Mouse (Mus musculus): Measurements from ENCODE around the gene Cryzl1. TPM values are rescaled to one million over a fixed set of nuclear protein-coding genes. Genes with fewer than 3 reads are reported as not detected.

The Cryzl1 gene
- polyA plus RNA-seq (2016; fragmentation: Nextera tagmentation; extraction: Ambion mirVana) = 69.1 and 70.1 TPM in 2 replicates

GRCm38 (mm10) chr16:91728123-91729065, at the start of gene Cryzl1:
Gene Cryzl1, minus strand, starts transcription at chr16:91728975.
- H3K4me3 ChIP-seq = peak within 1 kb of the TSS; percentile 91
- 2% methylated on average over 46 of the region's 46 CpGs for WGBS
- H3K9ac ChIP-seq = peak within 1 kb of the TSS; percentile 97
- ATAC-seq (ENCODE audit: insufficient number of reproducible peaks, insufficient read depth, low FRiP score, low TSS enrichment) = peak; percentile 97
- peak within 1 kb of the TSS; percentile 96 for H3K27ac ChIP-seq
- no peaks in the 10 kb centered on the region for H3K27me3 ChIP-seq
- peak within 1 kb of the TSS; percentile 80 for H3K4me2 ChIP-seq (replicated peaks)
- H3K9me3 ChIP-seq = no peaks in the 10 kb centered on the region
- H3K36me3 ChIP-seq = no peaks in the 10 kb centered on the region
- H3K4me1 ChIP-seq = peaks cover 24% of the 10 kb centered on the region

DNA sequence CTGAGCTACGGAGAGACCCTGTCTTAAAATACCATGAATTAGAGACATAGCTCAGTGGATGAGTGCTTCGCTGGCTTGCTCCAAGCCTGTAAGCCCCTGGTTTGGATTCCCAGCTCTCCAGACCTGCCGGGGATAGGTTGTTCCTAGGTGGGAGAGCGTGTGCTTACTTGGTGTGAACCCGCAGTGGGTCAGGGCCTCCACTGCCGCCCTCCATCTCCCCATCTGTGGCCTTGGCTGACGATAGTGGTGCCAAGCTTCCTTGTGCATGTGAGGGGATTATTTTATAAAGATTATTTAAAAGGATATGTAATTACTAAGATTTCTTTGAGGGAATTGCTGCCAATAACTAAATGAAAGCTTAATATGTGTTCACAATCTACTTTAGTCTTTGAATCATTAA, 43.8 kb upstream of the Cryzl1 start:
- no peak overlapping the region for H3K4me2 ChIP-seq (replicated peaks)
- H3K9ac ChIP-seq = no peak overlapping the region
- 81% methylated on average over 7 of the region's 7 CpGs for WGBS
- H3K4me1 ChIP-seq = 0 out of 2 replicates have a peak, but pooled peaks cover 6% of the 10 kb centered on the region
- H3K27me3 ChIP-seq = no peaks in the 10 kb centered on the region
- ATAC-seq (ENCODE audit: insufficient number of reproducible peaks, insufficient read depth, low FRiP score, low TSS enrichment) = no peak
- no peaks in the 10 kb centered on the region for H3K9me3 ChIP-seq
- H3K4me3 ChIP-seq = no peak overlapping the region
- no peaks in the 10 kb centered on the region for H3K36me3 ChIP-seq
- H3K27ac ChIP-seq = no peak overlapping the region

- H3K27me3 ChIP-seq = no peaks in the 10 kb centered on the region
- no peak overlapping the region for H3K9ac ChIP-seq
- no peaks in the 10 kb centered on the region for H3K36me3 ChIP-seq
- H3K9me3 ChIP-seq = no peaks in the 10 kb centered on the region
- no peak overlapping the region for H3K4me3 ChIP-seq
- ATAC-seq (ENCODE audit: insufficient number of reproducible peaks, insufficient read depth, low FRiP score, low TSS enrichment) = no peak
- peaks cover 12% of the 10 kb centered on the region; the same call in 1 of the 2 replicates for H3K4me1 ChIP-seq
- no peak overlapping the region for H3K4me2 ChIP-seq (replicated peaks)
- 82% methylated on average over 6 of the region's 6 CpGs for WGBS
- no peak overlapping the region for H3K27ac ChIP-seq
Measured at GRCm38 (mm10) chr16:91771334-91771733, 42.6 kb upstream of the Cryzl1 start.

GRCm38 (mm10) chr16:91770662-91771061, 41.9 kb upstream of the Cryzl1 start:
- Histone ChIP-seq H3K9me3 (no peaks in the 10 kb centered on the region), H3K27me3 (no peaks in the 10 kb centered on the region), H3K36me3 (no peaks in the 10 kb centered on the region), H3K4me1 (peaks cover 17% of the 10 kb centered on the region; the same call in 1 of the 2 replicates), H3K4me3 (no peak overlapping the region), H3K4me2 (replicated peaks) (no peak overlapping the region), H3K9ac (no peak overlapping the region), H3K27ac (no peak overlapping the region)
- 42% methylated on average over 5 of the region's 5 CpGs for WGBS
- ATAC-seq (ENCODE audit: insufficient number of reproducible peaks, insufficient read depth, low FRiP score, low TSS enrichment) = 0 out of 2 replicates have a peak, but pooled peaks have one; percentile 15

DNA sequence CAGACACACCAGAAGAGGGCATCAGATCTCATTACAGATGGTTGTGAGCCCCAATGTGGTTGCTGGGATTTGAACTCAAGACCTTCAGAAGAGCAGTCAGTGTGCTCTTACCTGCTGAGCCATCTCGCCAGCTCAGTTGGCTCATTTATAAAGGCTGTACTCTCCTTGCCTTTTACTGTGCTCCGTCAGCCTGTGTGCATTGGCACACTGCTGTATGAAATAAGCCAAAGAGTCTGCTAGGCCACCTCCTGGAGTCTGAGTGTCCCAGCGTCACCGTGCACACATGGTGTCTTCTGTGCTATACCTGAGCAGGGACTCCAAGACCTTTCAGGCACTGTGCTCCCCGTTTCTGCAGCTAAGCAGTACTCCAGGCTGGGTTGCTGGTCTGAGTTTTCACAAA, 41.1 kb upstream of the Cryzl1 start:
- H3K4me3 ChIP-seq = no peak overlapping the region
- no peaks in the 10 kb centered on the region for H3K36me3 ChIP-seq
- H3K27me3 ChIP-seq = no peaks in the 10 kb centered on the region
- H3K4me1 ChIP-seq = peaks cover 17% of the 10 kb centered on the region; the same call in 1 of the 2 replicates
- H3K9ac ChIP-seq = no peak overlapping the region
- ATAC-seq (ENCODE audit: insufficient number of reproducible peaks, insufficient read depth, low FRiP score, low TSS enrichment) = no peak
- no peak overlapping the region for H3K27ac ChIP-seq
- no peak overlapping the region for H3K4me2 ChIP-seq (replicated peaks)
- H3K9me3 ChIP-seq = no peaks in the 10 kb centered on the region
- WGBS = 82% methylated on average over 5 of the region's 5 CpGs

GRCm38 (mm10) chr16:91768586-91768985, 39.8 kb upstream of the Cryzl1 start:
- WGBS = 93% methylated on average over 6 of the region's 6 CpGs
- Histone ChIP-seq H3K27ac (no peak overlapping the region), H3K4me1 (peaks cover 21% of the 10 kb centered on the region), H3K4me2 (replicated peaks) (no peak overlapping the region), H3K36me3 (no peaks in the 10 kb centered on the region), H3K4me3 (no peak overlapping the region), H3K9ac (no peak overlapping the region), H3K9me3 (no peaks in the 10 kb centered on the region), H3K27me3 (no peaks in the 10 kb centered on the region)
- ATAC-seq (ENCODE audit: insufficient number of reproducible peaks, insufficient read depth, low FRiP score, low TSS enrichment) = no peak

DNA sequence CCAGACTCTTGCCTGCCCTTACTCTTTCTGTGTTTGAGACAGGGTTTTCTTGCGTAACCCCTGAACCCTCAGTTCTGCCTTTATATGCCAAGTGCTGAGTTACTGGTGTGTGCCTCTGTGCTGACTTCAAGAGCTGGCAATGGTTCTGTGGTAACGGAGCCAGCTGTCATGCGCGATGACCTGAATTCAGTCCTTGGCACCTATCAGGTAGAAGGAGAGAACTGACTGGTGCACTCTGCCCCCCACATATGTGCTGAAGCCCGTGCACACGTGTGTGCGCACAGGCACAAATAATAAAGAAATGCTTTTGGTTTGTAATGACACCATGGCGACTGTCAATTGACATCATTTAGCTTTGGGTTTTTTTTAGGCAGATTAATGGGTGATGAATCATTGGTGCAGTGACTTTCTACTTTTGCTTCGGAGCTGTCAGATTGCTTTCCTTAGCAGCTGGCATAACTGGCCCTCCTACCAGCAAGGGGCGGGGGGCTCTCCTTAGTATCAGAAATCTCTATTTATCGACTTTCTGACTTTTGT, 38.5 kb upstream of the Cryzl1 start:
- Histone ChIP-seq H3K27me3 (no peaks in the 10 kb centered on the region), H3K4me2 (replicated peaks) (no peak overlapping the region), H3K9me3 (no peaks in the 10 kb centered on the region), H3K4me1 (peaks cover 28% of the 10 kb centered on the region), H3K36me3 (no peaks in the 10 kb centered on the region), H3K27ac (no peak overlapping the region), H3K9ac (no peak overlapping the region), H3K4me3 (no peak overlapping the region)
- 85% methylated on average over 11 of the region's 11 CpGs for WGBS
- ATAC-seq (ENCODE audit: insufficient number of reproducible peaks, insufficient read depth, low FRiP score, low TSS enrichment) = no peak

- 85% methylated on average over 15 of the region's 15 CpGs for WGBS
- ATAC-seq (ENCODE audit: insufficient number of reproducible peaks, insufficient read depth, low FRiP score, low TSS enrichment) = no peak
- Histone ChIP-seq H3K9me3 (no peaks in the 10 kb centered on the region), H3K4me2 (replicated peaks) (no peak overlapping the region), H3K4me3 (no peak overlapping the region), H3K27me3 (no peaks in the 10 kb centered on the region), H3K27ac (no peak overlapping the region), H3K4me1 (peaks cover 33% of the 10 kb centered on the region), H3K36me3 (no peaks in the 10 kb centered on the region), H3K9ac (no peak overlapping the region)
Measured at GRCm38 (mm10) chr16:91765816-91766210, 37.0 kb upstream of the Cryzl1 start.

- H3K4me3 ChIP-seq = no peak overlapping the region
- 93% methylated on average over 15 of the region's 15 CpGs for WGBS
- H3K4me2 ChIP-seq (replicated peaks) = no peak overlapping the region
- H3K27ac ChIP-seq = no peak overlapping the region
- peaks cover 30% of the 10 kb centered on the region for H3K4me1 ChIP-seq
- no peaks in the 10 kb centered on the region for H3K9me3 ChIP-seq
- no peaks in the 10 kb centered on the region for H3K27me3 ChIP-seq
- no peak for ATAC-seq (ENCODE audit: insufficient number of reproducible peaks, insufficient read depth, low FRiP score, low TSS enrichment)
- H3K9ac ChIP-seq = no peak overlapping the region
- no peaks in the 10 kb centered on the region for H3K36me3 ChIP-seq
Measured at GRCm38 (mm10) chr16:91765121-91765815, 36.5 kb upstream of the Cryzl1 start.

DNA sequence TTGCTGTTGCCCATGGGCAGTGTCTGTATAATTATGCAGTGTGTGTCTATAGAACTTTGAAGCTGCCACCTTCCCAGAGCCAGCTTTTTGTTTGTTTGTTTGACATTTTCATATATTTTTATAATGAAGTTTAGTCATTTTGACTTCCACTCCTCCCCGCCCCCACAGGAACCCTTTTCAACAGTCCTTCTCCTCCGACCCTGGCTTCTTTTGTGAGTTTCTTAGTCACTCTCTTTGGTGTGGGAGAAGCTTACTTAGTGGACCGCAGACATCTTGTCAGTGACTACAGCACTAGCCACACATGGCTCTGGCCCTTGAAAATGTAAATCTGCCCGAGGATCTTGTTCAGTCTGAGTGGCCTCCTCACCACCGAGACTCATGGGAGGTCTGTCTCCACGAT, 35.6 kb upstream of the Cryzl1 start:
- H3K9me3 ChIP-seq = no peaks in the 10 kb centered on the region
- no peaks in the 10 kb centered on the region for H3K27me3 ChIP-seq
- H3K4me1 ChIP-seq = peaks cover 30% of the 10 kb centered on the region
- no peak overlapping the region for H3K4me3 ChIP-seq
- ATAC-seq (ENCODE audit: insufficient number of reproducible peaks, insufficient read depth, low FRiP score, low TSS enrichment) = no peak
- no peak overlapping the region for H3K9ac ChIP-seq
- no peak overlapping the region for H3K4me2 ChIP-seq (replicated peaks)
- H3K36me3 ChIP-seq = no peaks in the 10 kb centered on the region
- no peak overlapping the region for H3K27ac ChIP-seq
- WGBS = 80% methylated on average over 6 of the region's 6 CpGs

- Histone ChIP-seq H3K9me3 (no peaks in the 10 kb centered on the region), H3K4me3 (no peak overlapping the region), H3K4me1 (peaks cover 30% of the 10 kb centered on the region), H3K9ac (no peak overlapping the region), H3K36me3 (no peaks in the 10 kb centered on the region), H3K27me3 (no peaks in the 10 kb centered on the region), H3K27ac (no peak overlapping the region), H3K4me2 (replicated peaks) (no peak overlapping the region)
- WGBS = 61% methylated on average over 6 of the region's 6 CpGs
- no peak for ATAC-seq (ENCODE audit: insufficient number of reproducible peaks, insufficient read depth, low FRiP score, low TSS enrichment)
Measured at GRCm38 (mm10) chr16:91763975-91764374, 35.2 kb upstream of the Cryzl1 start.

Data from embryonic facial prominence, embryonic 12.5 days (tissue).